Comparison of ENCODE assay signal across 24 mouse cellular contexts in genomic region chr15:102173581-102173980, GRCm38 (mm10). TPM values are rescaled to one million over a fixed set of nuclear protein-coding genes. Genes with fewer than 3 reads are reported as not detected.
"Had no signal": no experiment of that assay in that cellular context is flagged by ENCODE, and none has a peak within 500 bp of the region (broad histone marks: within the 10 kb centered on the region; RNA-seq: fewer than 3 reads in every experiment).

No protein-coding gene starts in this region.

- DNase-seq: forebrain, postnatal 0 days; gastrocnemius, postnatal 14 days; gastrocnemius, postnatal 36 days; heart, adult 2 months; heart, postnatal 14 days; heart, postnatal 36 days; kidney, adult 18-20 months; kidney, adult 8-10 months; kidney, postnatal 10 days; kidney, postnatal 4 days; layer of hippocampus, adult 9-11 months; left cerebral cortex, postnatal 4 days had no signal

- H3K4me1 ChIP-seq: heart, embryonic 15.5 days; hindbrain, embryonic 13.5 days; hindbrain, embryonic 15.5 days had no signal

- H3K4me2 ChIP-seq: heart, embryonic 11.5 days; heart, embryonic 13.5 days; heart, embryonic 15.5 days; hindbrain, embryonic 13.5 days; hindbrain, embryonic 15.5 days; limb, embryonic 13.5 days; limb, embryonic 15.5 days; liver, embryonic 12.5 days had no signal

- H3K27me3 ChIP-seq: heart, embryonic 13.5 days; heart, embryonic 15.5 days; hindbrain, embryonic 13.5 days; hindbrain, embryonic 15.5 days; limb, embryonic 13.5 days; limb, embryonic 15.5 days; liver, embryonic 12.5 days had no signal

- H3K9ac ChIP-seq: forebrain, postnatal 0 days; heart, embryonic 13.5 days; heart, embryonic 15.5 days; hindbrain, embryonic 13.5 days; hindbrain, embryonic 15.5 days; limb, embryonic 13.5 days; limb, embryonic 15.5 days; liver, embryonic 12.5 days; liver, embryonic 14.5 days had no signal

- ATAC-seq: forebrain, postnatal 0 days; hindbrain, postnatal 0 days; liver, embryonic 12.5 days had no signal

- H3K36me3 ChIP-seq: hindbrain, embryonic 15.5 days; liver, embryonic 12.5 days had no signal

- H3K4me3 ChIP-seq: heart, adult 2 months; heart, embryonic 13.5 days; heart, embryonic 15.5 days; hindbrain, embryonic 13.5 days; hindbrain, embryonic 15.5 days; limb, embryonic 13.5 days; limb, embryonic 15.5 days; liver, embryonic 12.5 days had no signal

- H3K27ac ChIP-seq: heart, adult 2 months; heart, embryonic 13.5 days; heart, embryonic 15.5 days; hindbrain, embryonic 13.5 days; hindbrain, embryonic 15.5 days; hindbrain, postnatal 0 days; limb, embryonic 13.5 days; limb, embryonic 15.5 days; liver, embryonic 12.5 days; liver, embryonic 14.5 days had no signal

- H3K9me3 ChIP-seq: hindbrain, embryonic 13.5 days; hindbrain, embryonic 15.5 days; limb, embryonic 15.5 days; liver, embryonic 12.5 days had no signal

RNA-seq across cellular contexts. Expression of gene Soat2, which starts 23.3 kb away (rescaled TPM):
- total RNA-seq: heart, postnatal 36 days; layer of hippocampus, postnatal 25 days; left cerebral cortex, postnatal 4 days had no signal
- polyA plus RNA-seq: hindbrain, embryonic 13.5 days had no signal

RNA-seq across cellular contexts. Expression of gene Igfbp6, which starts 29.4 kb away (rescaled TPM):
- total RNA-seq: granulocyte monocyte progenitor cell, adult 5-6 weeks had no signal
